Mouse (Mus musculus): ENCODE measurements around the gene Mthfd1l. TPM values are rescaled to one million over a fixed set of nuclear protein-coding genes. Genes with fewer than 3 reads are reported as not detected.

Mthfd1l gene
- polyA plus RNA-seq, 1 experiment = 12.5 TPM

GRCm38 (mm10) chr10:3958591-3958990, 14.3 kb upstream of the Mthfd1l start:
- no peaks in the 10 kb centered on the region for H3K4me1 ChIP-seq (ENCODE audit: control insufficient read depth, insufficient read depth, low read length)
- H3K27me3 ChIP-seq (ENCODE audit: control insufficient read depth, insufficient read depth, low read length) = no peaks in the 10 kb centered on the region
- no peak overlapping the region for H3K4me3 ChIP-seq (replicated peaks; ENCODE audit: insufficient read depth, low read depth, low read length)
- DNase-seq = no peak
- WGBS = 73% methylated on average over 5 of the region's 5 CpGs
- TF ChIP-seq POLR2A (IDR thresholded peaks at IDR 0.05; ENCODE audit: borderline replicate concordance, insufficient read depth, low read length) (no peak), CTCF (IDR thresholded peaks at IDR 0.05; ENCODE audit: borderline replicate concordance, insufficient read depth, low read depth, low read length) (no peak)
- no peak overlapping the region for H3K27ac ChIP-seq (ENCODE audit: insufficient read depth, low read length)

- Histone ChIP-seq H3K27ac (ENCODE audit: insufficient read depth, low read length) (no peak overlapping the region), H3K27me3 (ENCODE audit: control insufficient read depth, insufficient read depth, low read length) (no peaks in the 10 kb centered on the region), H3K4me1 (ENCODE audit: control insufficient read depth, insufficient read depth, low read length) (no peaks in the 10 kb centered on the region), H3K4me3 (replicated peaks; ENCODE audit: insufficient read depth, low read depth, low read length) (no peak overlapping the region)
- WGBS = 94% methylated on average over 3 of the region's 3 CpGs
- DNase-seq = no peak
- TF ChIP-seq CTCF (IDR thresholded peaks at IDR 0.05; ENCODE audit: borderline replicate concordance, insufficient read depth, low read depth, low read length) (no peak), POLR2A (IDR thresholded peaks at IDR 0.05; ENCODE audit: borderline replicate concordance, insufficient read depth, low read length) (no peak)
Measured at GRCm38 (mm10) chr10:3969026-3969425, 3.9 kb upstream of the Mthfd1l start.

GRCm38 (mm10) chr10:3972237-3972636, 681 bp upstream of the Mthfd1l start:
- TF ChIP-seq POLR2A (IDR thresholded peaks at IDR 0.05; ENCODE audit: borderline replicate concordance, insufficient read depth, low read length) (no peak), CTCF (IDR thresholded peaks at IDR 0.05; ENCODE audit: borderline replicate concordance, insufficient read depth, low read depth, low read length) (no peak)
- Histone ChIP-seq H3K27ac (ENCODE audit: insufficient read depth, low read length) (no peak overlapping the region), H3K27me3 (ENCODE audit: control insufficient read depth, insufficient read depth, low read length) (no peaks in the 10 kb centered on the region), H3K4me1 (ENCODE audit: control insufficient read depth, insufficient read depth, low read length) (peaks cover 8% of the 10 kb centered on the region), H3K4me3 (replicated peaks; ENCODE audit: insufficient read depth, low read depth, low read length) (no peak overlapping the region)
- peak in 1 of 2 experiments; percentile 11 for DNase-seq
- 84% methylated on average over 9 of the region's 9 CpGs for WGBS

- Histone ChIP-seq H3K4me3 (replicated peaks; ENCODE audit: insufficient read depth, low read depth, low read length) (peak overlapping the region; percentile 85), H3K4me1 (ENCODE audit: control insufficient read depth, insufficient read depth, low read length) (peaks cover 22% of the 10 kb centered on the region), H3K27me3 (ENCODE audit: control insufficient read depth, insufficient read depth, low read length) (no peaks in the 10 kb centered on the region), H3K27ac (ENCODE audit: insufficient read depth, low read length) (peak overlapping the region; percentile 87)
- TF ChIP-seq POLR2A (IDR thresholded peaks at IDR 0.05; ENCODE audit: borderline replicate concordance, insufficient read depth, low read length) (peak; percentile 84), CTCF (IDR thresholded peaks at IDR 0.05; ENCODE audit: borderline replicate concordance, insufficient read depth, low read depth, low read length) (no peak)
- WGBS = under 1% methylated on average over 39 of the region's 39 CpGs
- DNase-seq = peak; percentile 90 to 91
Measured at GRCm38 (mm10) chr10:3973589-3974070, 712 bp downstream of the Mthfd1l start.

- Histone ChIP-seq H3K27ac (ENCODE audit: insufficient read depth, low read length) (no peak overlapping the region), H3K4me3 (replicated peaks; ENCODE audit: insufficient read depth, low read depth, low read length) (peak overlapping the region; percentile 9), H3K27me3 (ENCODE audit: control insufficient read depth, insufficient read depth, low read length) (no peaks in the 10 kb centered on the region), H3K4me1 (ENCODE audit: control insufficient read depth, insufficient read depth, low read length) (peaks cover 24% of the 10 kb centered on the region)
- WGBS = 64% methylated on average over 3 of the region's 3 CpGs
- no peak for DNase-seq
- TF ChIP-seq CTCF (IDR thresholded peaks at IDR 0.05; ENCODE audit: borderline replicate concordance, insufficient read depth, low read depth, low read length) (no peak), POLR2A (IDR thresholded peaks at IDR 0.05; ENCODE audit: borderline replicate concordance, insufficient read depth, low read length) (no peak)
Measured at GRCm38 (mm10) chr10:3974380-3974779, 1.5 kb downstream of the Mthfd1l start.

GRCm38 (mm10) chr10:3975898-3976622, 3.1 kb downstream of the Mthfd1l start:
- TF ChIP-seq POLR2A (IDR thresholded peaks at IDR 0.05; ENCODE audit: borderline replicate concordance, insufficient read depth, low read length) (no peak), CTCF (IDR thresholded peaks at IDR 0.05; ENCODE audit: borderline replicate concordance, insufficient read depth, low read depth, low read length) (no peak)

GRCm38 (mm10) chr10:3976623-3977010, 3.7 kb downstream of the Mthfd1l start:
- peaks cover 29% of the 10 kb centered on the region for H3K4me1 ChIP-seq (ENCODE audit: control insufficient read depth, insufficient read depth, low read length)
- H3K27ac ChIP-seq (ENCODE audit: insufficient read depth, low read length) = no peak overlapping the region
- no peak for TF ChIP-seq CTCF (IDR thresholded peaks at IDR 0.05; ENCODE audit: borderline replicate concordance, insufficient read depth, low read depth, low read length)
- TF ChIP-seq POLR2A (IDR thresholded peaks at IDR 0.05; ENCODE audit: borderline replicate concordance, insufficient read depth, low read length) = no peak
- H3K27me3 ChIP-seq (ENCODE audit: control insufficient read depth, insufficient read depth, low read length) = no peaks in the 10 kb centered on the region
- 52% methylated on average over 4 of the region's 4 CpGs for WGBS
- H3K4me3 ChIP-seq (replicated peaks; ENCODE audit: insufficient read depth, low read depth, low read length) = no peak overlapping the region
- peak in 1 of 2 experiments; percentile 18 for DNase-seq

More at GRCm38 (mm10) chr10:3975898-3976622, 3.1 kb downstream of the Mthfd1l start:
- no peaks in the 10 kb centered on the region for H3K27me3 ChIP-seq (ENCODE audit: control insufficient read depth, insufficient read depth, low read length)
- H3K27ac ChIP-seq (ENCODE audit: insufficient read depth, low read length) = no peak overlapping the region
- no peak overlapping the region for H3K4me3 ChIP-seq (replicated peaks; ENCODE audit: insufficient read depth, low read depth, low read length)
- 85% methylated on average over 6 of the region's 6 CpGs for WGBS
- H3K4me1 ChIP-seq (ENCODE audit: control insufficient read depth, insufficient read depth, low read length) = peaks cover 29% of the 10 kb centered on the region
- DNase-seq = no peak

- H3K27me3 ChIP-seq (ENCODE audit: control insufficient read depth, insufficient read depth, low read length) = no peaks in the 10 kb centered on the region
- DNase-seq = peak; percentile 33 to 40
- 27% methylated on average over 3 of the region's 3 CpGs for WGBS
- H3K4me3 ChIP-seq (replicated peaks; ENCODE audit: insufficient read depth, low read depth, low read length) = no peak overlapping the region
- TF ChIP-seq POLR2A (IDR thresholded peaks at IDR 0.05; ENCODE audit: borderline replicate concordance, insufficient read depth, low read length) (no peak), CTCF (IDR thresholded peaks at IDR 0.05; ENCODE audit: borderline replicate concordance, insufficient read depth, low read depth, low read length) (no peak)
- peaks cover 29% of the 10 kb centered on the region for H3K4me1 ChIP-seq (ENCODE audit: control insufficient read depth, insufficient read depth, low read length)
- peak overlapping the region; percentile 23 for H3K27ac ChIP-seq (ENCODE audit: insufficient read depth, low read length)
Measured at GRCm38 (mm10) chr10:3978326-3978725, 5.4 kb downstream of the Mthfd1l start.
